Mouse (Mus musculus) testis, adult 2 months (tissue): Measurements from ENCODE around the gene Dnase1l2.

Experiments used
- CTCF ChIP-seq: fragments of 200-500 bp; IDR thresholded peaks from 2 replicates; pipeline ENCODE4 v1.5.1; 2012; ENCODE audit warnings: low read depth, mild to moderate bottlenecking, inconsistent platforms, low read length, moderate library complexity; ENCODE audit not compliant: control insufficient read depth, insufficient read depth, insufficient replicate concordance
- POLR2A ChIP-seq: fragments of 200-500 bp; IDR thresholded peaks from 2 replicates; pipeline ENCODE4 v1.6.1; 2012; ENCODE audit warnings: low read depth, mild to moderate bottlenecking, inconsistent platforms, low read length, moderate library complexity; ENCODE audit not compliant: control insufficient read depth

DNA sequence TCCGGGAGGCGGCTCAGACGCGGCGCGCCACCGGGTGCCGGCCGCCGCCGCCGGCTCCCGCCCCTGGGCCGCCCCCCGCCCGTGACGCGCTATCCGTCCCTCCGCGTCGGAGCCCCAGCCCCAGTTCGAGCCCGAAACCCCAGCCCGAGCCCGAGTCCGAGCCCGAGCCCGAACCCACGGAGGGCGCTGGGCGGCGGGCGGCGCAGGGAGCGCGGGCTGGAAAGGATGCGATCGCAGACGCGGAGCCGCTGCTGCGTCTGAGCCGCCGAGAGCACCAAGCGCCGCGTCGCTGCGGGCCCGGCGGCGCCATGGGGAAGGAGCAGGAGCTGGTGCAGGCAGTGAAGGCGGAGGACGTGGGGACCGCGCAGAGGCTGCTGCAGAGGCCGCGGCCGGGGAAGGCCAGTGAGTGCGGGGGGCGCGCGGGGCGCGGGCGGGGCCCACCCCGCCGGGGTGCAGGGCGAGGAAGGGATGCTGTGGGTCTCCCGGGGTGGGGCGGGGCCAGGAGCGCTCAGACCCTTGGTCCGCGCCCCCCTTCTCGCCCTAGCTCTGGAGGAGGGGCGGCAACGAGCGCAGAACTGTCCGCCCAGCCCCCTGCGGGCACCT, 45.9 kb upstream of the Dnase1l2 start:
- TF ChIP-seq CTCF (no peak), POLR2A (no peak)
